Mouse (Mus musculus): ENCODE results near the gene Aurkaip1.

DNA sequence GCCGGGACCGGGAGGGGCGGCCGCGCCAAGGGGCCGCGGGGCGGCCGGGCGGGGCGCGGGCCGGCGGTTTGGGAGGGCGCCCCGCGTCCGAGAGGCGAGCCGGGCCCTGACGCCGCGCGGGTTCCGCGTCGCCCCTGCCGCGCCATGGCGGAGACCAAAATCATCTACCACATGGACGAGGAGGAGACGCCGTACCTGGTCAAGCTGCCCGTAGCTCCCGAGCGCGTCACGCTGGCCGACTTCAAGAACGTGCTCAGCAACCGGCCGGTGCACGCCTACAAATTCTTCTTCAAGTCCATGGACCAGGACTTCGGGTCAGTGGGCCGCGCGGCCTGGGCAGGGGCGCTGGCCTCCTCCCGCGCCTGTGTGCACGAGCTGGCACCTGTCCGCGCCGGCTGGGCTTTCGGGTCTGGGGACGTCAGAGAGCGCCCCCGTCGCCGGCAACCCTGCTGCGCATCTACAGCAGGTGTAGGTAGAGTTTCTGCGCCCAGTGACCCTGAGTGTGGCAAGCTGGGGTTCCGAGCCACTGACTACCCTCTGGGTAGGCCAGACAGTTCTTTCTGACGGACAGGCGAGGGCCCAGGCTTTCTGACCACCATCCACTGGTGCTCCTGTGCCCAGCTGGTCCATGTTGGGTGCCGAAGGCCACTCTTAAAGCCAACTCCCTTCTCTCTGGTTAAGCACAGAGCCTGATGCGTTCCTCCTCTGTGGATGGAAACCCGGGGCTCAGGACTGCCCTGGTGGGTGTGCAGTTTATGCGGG is 16.7 kb downstream of the Aurkaip1 start:
- TF ChIP-seq CTCF (IDR thresholded peaks at IDR 0.05; ENCODE audit: extremely low read depth, insufficient read length, insufficient replicate concordance, low read depth, low read length), result no peak
- TF ChIP-seq POLR2A (IDR thresholded peaks at IDR 0.05; ENCODE audit: low read depth, low read length), result no peak
